Mouse (Mus musculus) G1E-ER4 (cell line): ENCODE measurements around the gene Parp4. TPM values are rescaled to one million over a fixed set of nuclear protein-coding genes. Genes with fewer than 3 reads are reported as not detected.

ENCODE experiments used
- GATA1 ChIP-seq: IDR thresholded peaks from one replicate; pipeline ENCODE4 v1.8.0; 2012; ENCODE audit warnings: low read length, inconsistent platforms
- polyA plus RNA-seq: library from polyadenylated mRNA; stranded (reverse); fragments of >175 nt; gene quantifications from 2 replicates; pipeline ENCODE4 v1.2.3, GENCODE M21; 2012

The Parp4 gene
- polyA plus RNA-seq, 1 experiment: 0.36 TPM

DNA sequence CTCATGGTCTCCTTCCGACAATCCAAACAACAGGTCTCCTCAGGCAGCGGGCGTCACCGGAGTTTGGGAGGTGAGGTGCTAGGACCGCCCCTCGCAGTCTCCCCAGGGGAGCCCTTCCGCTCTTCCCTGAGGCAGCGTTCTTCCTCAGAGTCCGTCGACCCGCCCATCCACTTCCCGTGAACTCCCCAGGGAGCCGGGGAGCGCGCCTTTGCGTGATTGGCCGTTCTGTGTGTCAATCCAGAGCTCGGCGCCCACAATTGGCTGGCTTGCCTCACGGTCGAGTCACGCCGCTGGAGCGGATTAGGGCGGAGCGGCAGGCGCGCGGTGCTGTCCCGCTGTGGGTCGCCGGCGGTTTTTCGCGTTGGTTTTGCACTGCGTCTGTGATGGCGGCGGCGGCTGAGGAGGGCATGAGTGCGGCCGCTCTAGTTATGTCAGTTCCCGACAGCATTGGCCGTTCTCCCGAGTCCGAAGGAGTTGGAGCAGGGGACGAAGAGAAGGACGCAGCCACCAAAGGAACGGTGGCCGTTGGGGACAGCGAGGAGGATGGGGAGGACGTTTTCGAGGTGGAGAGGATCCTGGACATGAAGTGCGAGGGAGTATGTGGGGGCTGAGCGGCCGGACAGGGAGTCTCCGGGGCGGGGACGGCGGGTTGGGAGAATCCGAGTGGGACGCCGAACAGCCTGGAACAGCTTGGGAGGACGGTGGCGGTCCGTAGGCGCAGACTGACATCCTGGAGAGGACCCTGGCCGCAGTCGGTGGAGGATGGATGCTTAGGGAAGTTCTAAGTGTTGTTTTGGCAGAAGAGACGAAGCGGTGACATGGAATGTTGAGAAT is 92.8 kb downstream of the Parp4 start, which contains the start of gene Mphosph8:
Mphosph8 (plus strand) TSS at position 280 of the 834 bp plus-strand sequence.
- TF ChIP-seq GATA1: no peak

DNA sequence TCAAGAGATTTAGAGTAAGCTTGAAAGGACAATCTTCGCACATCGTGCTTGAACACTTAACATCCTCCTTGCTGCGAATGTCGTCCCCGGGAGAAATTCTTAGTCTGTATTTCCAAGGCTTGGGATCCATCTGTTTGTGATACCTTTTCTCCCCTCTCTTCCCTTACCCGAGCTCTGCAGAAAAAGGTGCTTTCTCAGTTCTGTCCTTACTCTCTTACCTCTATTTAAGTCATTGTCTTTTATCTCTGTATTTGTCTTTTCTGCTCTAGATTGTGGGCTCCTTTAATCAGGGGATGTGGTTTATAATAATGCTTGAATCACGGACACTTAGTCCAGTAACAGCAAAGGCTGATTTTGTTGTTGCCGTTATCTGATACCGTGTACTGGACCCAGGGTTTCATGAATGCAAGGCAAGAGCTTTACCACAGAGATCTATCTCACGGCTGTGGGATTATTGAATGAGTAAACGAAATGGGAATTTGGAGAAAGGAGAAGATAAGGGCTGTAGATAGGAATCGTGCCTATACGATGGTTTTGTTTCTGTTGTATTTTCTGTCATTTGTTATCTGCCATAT is 93.7 kb downstream of the Parp4 start:
- TF ChIP-seq GATA1: no peak

DNA sequence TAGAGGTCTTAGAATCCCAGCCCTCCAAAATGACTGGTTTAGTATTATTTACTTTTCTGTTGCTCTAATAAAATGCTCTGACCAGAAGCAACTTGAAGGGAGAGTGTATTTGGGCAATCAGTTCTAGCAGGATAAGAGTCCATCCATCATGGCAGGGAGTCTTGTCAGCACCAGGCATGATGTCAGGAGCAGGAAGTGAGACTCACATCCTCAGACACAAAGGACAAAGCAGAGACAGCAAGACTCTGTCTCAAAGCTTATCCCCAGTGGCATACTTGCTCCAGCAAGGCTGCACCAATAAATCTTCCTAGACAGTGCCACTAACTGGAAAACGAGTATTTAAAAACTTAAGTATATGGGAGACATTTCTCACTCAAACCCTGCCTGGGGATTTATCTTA is 110.0 kb downstream of the Parp4 start:
- no peak for TF ChIP-seq GATA1

DNA sequence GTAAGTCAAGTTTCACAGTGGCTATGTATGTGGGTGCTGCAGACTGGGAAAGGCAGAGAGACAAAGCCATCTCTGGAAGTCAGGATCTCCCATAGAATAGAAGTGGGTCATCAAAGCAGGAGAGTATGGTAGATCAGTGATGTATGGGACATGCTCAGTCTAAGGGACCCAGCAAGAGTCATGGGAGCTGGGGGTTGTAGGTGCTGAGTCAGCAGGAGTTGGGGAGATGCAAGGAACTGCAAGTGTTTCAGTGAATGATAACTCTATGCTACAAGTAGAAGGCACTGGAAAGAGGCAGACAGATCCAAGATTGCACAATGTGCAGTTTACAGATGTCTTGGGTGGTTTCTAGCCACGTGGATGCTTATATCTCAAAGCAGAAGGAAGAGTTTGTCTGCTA is 113.7 kb downstream of the Parp4 start:
- TF ChIP-seq GATA1: no peak

DNA sequence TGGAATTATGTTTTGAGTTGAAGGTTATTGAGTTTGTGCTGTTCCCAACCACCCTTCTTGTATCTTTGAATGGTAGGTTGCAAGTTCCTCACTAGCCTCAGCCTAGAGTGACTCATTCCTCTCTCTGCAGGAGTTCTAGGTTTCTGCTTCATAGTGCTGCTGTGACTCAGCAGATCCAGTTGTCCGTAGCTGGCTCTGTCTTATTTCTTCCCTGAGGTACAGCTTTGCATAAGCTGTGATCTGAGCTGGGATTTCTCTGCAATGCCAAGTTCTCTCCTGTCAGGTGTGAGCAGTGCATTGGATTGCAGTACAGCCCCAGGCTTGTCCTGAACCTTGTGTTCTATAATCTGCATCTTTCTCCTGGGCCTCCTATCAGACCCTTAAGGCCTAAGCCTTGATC is 114.3 kb downstream of the Parp4 start:
- TF ChIP-seq GATA1: no peak

DNA sequence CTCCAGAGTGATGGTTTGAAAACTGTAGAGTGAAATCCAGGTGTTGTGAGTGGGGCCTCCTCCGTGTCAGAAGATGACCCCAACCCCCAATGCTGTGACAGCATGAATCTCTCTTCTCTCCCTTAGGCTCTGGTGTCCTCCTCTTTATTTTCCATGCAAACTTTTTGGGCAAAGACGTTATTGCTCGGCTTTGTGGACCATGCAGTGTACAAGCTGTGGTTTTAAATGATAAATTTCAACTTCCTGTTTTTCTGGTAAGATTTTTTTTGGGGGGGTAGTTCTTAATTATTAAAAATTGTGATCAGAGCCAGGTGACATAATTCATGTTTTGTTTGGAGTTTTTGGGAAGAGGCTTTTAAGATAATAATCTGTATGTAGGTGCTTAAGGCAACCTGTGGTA is 120.1 kb downstream of the Parp4 start:
- TF ChIP-seq GATA1: no peak

DNA sequence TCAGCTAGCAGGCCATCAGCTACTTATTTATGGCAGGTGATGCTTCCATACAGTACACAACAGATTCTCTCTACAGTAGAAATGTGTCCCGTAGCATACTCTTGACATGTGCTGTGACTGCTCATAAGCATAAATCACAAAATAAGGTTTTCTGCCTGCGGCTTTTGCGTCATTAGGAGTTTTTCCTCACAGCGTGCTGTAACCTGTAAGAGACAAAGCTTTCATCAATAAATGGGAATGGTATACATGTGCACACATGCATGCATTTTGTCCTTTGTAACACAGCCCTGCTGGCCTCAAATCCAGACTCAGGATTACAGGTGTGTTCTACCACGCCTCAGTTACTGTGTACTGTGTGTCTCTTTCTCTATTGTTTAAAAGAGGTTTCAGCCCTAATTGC is 122.4 kb downstream of the Parp4 start:
- no peak for TF ChIP-seq GATA1

DNA sequence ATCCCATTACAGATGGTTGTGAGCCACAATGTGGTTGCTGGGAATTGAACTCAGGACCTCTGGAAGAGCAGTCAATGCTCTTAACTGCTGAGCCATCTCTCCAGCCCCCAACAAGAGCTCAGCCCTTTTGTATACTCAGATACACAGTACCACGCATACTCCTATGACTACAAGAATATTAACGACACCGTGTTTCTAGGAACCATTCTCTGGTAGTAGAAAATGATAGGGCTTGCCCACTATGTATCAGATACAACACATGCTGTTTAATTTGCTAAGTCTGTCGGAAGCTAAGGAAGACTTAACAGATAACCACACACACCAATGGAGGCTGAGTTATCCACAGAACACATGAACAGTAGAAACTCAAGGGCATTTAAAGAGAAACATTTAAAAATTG is 127.2 kb downstream of the Parp4 start:
- peak; percentile 13 for TF ChIP-seq GATA1

DNA sequence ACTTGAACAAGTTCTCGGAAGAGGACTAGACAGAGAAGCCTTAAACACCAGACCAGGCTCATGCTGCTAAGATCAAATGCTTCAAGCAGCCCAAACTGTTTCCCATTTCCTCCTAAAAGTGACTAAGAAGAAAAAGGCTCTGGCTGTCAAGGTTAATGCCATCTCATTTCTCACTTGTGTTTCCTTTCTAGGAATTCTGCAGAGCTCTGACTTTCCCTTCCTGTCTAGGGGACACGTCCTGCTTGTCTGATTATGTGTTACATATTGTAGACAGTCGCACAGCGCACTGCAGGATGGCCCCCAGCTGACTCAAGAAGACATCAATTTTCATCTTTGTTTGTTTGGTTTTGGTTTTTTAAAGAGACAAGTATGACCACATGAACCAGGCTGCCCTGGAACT is 130.3 kb downstream of the Parp4 start:
- no peak for TF ChIP-seq GATA1

Other genes starting within 250 kb of the Parp4 start
- not detected in 2 replicates for gene Atp12a, start 210.6 kb upstream of the Parp4 start, polyA plus RNA-seq
- gene Rnf17, start 173.0 kb upstream of the Parp4 start, polyA plus RNA-seq: not detected in 2 replicates
- 0.17 and 0.36 TPM in 2 replicates for gene Cenpj, start 194 bp upstream of the Parp4 start, polyA plus RNA-seq
- 5.3 and 7.4 TPM in 2 replicates for gene Mphosph8, start 92.6 kb downstream of the Parp4 start, polyA plus RNA-seq
- 9.8 and 9.9 TPM in 2 replicates for gene Pspc1, start 202.7 kb downstream of the Parp4 start, polyA plus RNA-seq
- 1.2 and 1.4 TPM in 2 replicates for gene Zmym5, start 236.1 kb downstream of the Parp4 start, polyA plus RNA-seq